In the genomic region with DNA sequence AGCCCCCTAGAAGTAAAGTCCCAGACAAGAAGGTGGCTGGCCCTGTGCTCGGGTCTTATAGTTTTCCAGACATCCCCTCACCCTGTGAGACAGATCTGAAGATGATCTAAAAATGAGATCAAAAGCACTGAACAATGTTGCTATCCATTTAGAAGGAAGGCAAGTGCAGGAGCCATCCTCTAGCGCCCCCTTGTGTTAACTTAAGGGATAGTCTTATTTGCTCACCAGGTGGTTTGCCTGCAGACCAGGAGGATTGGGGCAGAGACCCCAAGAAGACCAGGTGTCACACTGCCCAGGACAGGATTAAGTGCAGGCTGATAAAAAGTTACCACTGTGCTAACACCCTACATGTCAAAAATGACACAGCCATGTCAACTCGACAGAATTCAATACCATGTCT, we compare ENCODE assay signal across 8 mouse cellular contexts. TPM values are rescaled to one million over a fixed set of nuclear protein-coding genes. Genes with fewer than 3 reads are reported as not detected.
DNase-seq lines count a peak whose midpoint lies in the region; ATAC-seq and TF ChIP-seq lines count a peak whose summit lies in the region.

No protein-coding gene starts in this region.

- H3K27me3 ChIP-seq in forebrain, postnatal 0 days (ENCODE audit: insufficient read depth, low read length) = no peaks in the 10 kb centered on the region
- H3K27me3 ChIP-seq in forebrain, embryonic 11.5 days (ENCODE audit: control insufficient read depth, insufficient read depth, low read length) = no peaks in the 10 kb centered on the region
- no peaks in the 10 kb centered on the region for H3K27me3 ChIP-seq in liver, postnatal 0 days (ENCODE audit: insufficient read depth, low read length)
- no peaks in the 10 kb centered on the region for H3K27me3 ChIP-seq in liver, embryonic 12.5 days (replicated peaks)

- no peak overlapping the region for H3K9ac ChIP-seq in forebrain, postnatal 0 days
- no peak overlapping the region for H3K9ac ChIP-seq in forebrain, embryonic 11.5 days (ENCODE audit: low read length)
- H3K9ac ChIP-seq in liver, postnatal 0 days (replicated peaks) = no peak overlapping the region
- no peak overlapping the region for H3K9ac ChIP-seq in liver, embryonic 12.5 days

- H3K27ac ChIP-seq in forebrain, postnatal 0 days (ENCODE audit: low read depth, low read length) = no peak overlapping the region
- no peak overlapping the region for H3K27ac ChIP-seq in forebrain, embryonic 11.5 days (ENCODE audit: low read depth, low read length)
- H3K27ac ChIP-seq in liver, postnatal 0 days (ENCODE audit: low read depth) = no peak overlapping the region
- H3K27ac ChIP-seq in liver, embryonic 12.5 days = no peak overlapping the region
- H3K27ac ChIP-seq in embryonic fibroblast, embryonic 13.5 days (ENCODE audit: insufficient read depth, low read length) = no peak overlapping the region

- TF ChIP-seq EP300 in liver, postnatal 0 days (IDR thresholded peaks at IDR 0.05; ENCODE audit: low read depth) = no peak

- H3K9me3 ChIP-seq in forebrain, postnatal 0 days (ENCODE audit: low read length) = no peaks in the 10 kb centered on the region
- no peaks in the 10 kb centered on the region for H3K9me3 ChIP-seq in forebrain, embryonic 11.5 days (ENCODE audit: control insufficient read depth, low read length)
- no peaks in the 10 kb centered on the region for H3K9me3 ChIP-seq in liver, postnatal 0 days (ENCODE audit: low read length)
- 0 out of 2 replicates have a peak, but pooled peaks cover 4% of the 10 kb centered on the region for H3K9me3 ChIP-seq in liver, embryonic 12.5 days (replicated peaks)

- ATAC-seq in forebrain, postnatal 0 days = no peak
- ATAC-seq in forebrain, embryonic 11.5 days (replicated peaks; ENCODE audit: low FRiP score) = no peak
- ATAC-seq in liver, postnatal 0 days = no peak
- ATAC-seq in liver, embryonic 12.5 days = no peak
- no peak for ATAC-seq in inflammation-experienced regulatory T-cells, adult 6 months

- 26% methylated on average over 3 of the region's 3 CpGs for WGBS in forebrain, postnatal 0 days
- 34% methylated on average over 3 of the region's 3 CpGs for WGBS in forebrain, embryonic 11.5 days
- WGBS in liver, postnatal 0 days (ENCODE audit: insufficient replicate concordance) = 26% methylated on average over 3 of the region's 3 CpGs
- 22% methylated on average over 3 of the region's 3 CpGs for WGBS in liver, embryonic 12.5 days (ENCODE audit: insufficient replicate concordance)

- no peaks in the 10 kb centered on the region for H3K4me1 ChIP-seq in forebrain, postnatal 0 days (ENCODE audit: insufficient read depth)
- H3K4me1 ChIP-seq in forebrain, embryonic 11.5 days (replicated peaks; ENCODE audit: control insufficient read depth, insufficient read depth, low read length) = no peaks in the 10 kb centered on the region
- no peaks in the 10 kb centered on the region for H3K4me1 ChIP-seq in liver, postnatal 0 days (ENCODE audit: insufficient read depth)
- no peaks in the 10 kb centered on the region for H3K4me1 ChIP-seq in liver, embryonic 12.5 days
- no peaks in the 10 kb centered on the region for H3K4me1 ChIP-seq in embryonic fibroblast, embryonic 13.5 days (ENCODE audit: control insufficient read depth, insufficient read depth, low read length)

- H3K36me3 ChIP-seq in forebrain, postnatal 0 days (ENCODE audit: insufficient read depth) = no peaks in the 10 kb centered on the region
- no peaks in the 10 kb centered on the region for H3K36me3 ChIP-seq in forebrain, embryonic 11.5 days (ENCODE audit: control insufficient read depth, insufficient read depth, low read length)
- H3K36me3 ChIP-seq in liver, postnatal 0 days (replicated peaks; ENCODE audit: insufficient read depth, low read length) = no peaks in the 10 kb centered on the region
- H3K36me3 ChIP-seq in liver, embryonic 12.5 days = no peaks in the 10 kb centered on the region

- peak; percentile 65 for DNase-seq in forebrain, postnatal 0 days
- no peak for DNase-seq in forebrain, embryonic 11.5 days (ENCODE audit: low spot score)
- DNase-seq in liver, postnatal 0 days = no peak
- peak; percentile 13 to 47 for DNase-seq in adrenal gland, postnatal 36 days
- peak; percentile 39 for DNase-seq in retina, adult 2 months (ENCODE audit: low read depth, low spot score)

- no peak for TF ChIP-seq POLR2A in embryonic fibroblast, embryonic 13.5 days (IDR thresholded peaks at IDR 0.05; ENCODE audit: low read depth, low read length)

- no peak overlapping the region for H3K4me2 ChIP-seq in forebrain, postnatal 0 days (ENCODE audit: low read depth)
- no peak overlapping the region for H3K4me2 ChIP-seq in forebrain, embryonic 11.5 days (ENCODE audit: low read depth, low read length, severe bottlenecking)
- H3K4me2 ChIP-seq in liver, postnatal 0 days (ENCODE audit: low read depth, low read length) = no peak overlapping the region
- no peak overlapping the region for H3K4me2 ChIP-seq in liver, embryonic 12.5 days

- H3K4me3 ChIP-seq in forebrain, postnatal 0 days (ENCODE audit: low read depth, low read length) = no peak overlapping the region
- no peak overlapping the region for H3K4me3 ChIP-seq in forebrain, embryonic 11.5 days (ENCODE audit: low read depth, low read length)
- no peak overlapping the region for H3K4me3 ChIP-seq in liver, postnatal 0 days (ENCODE audit: low read depth, low read length)
- H3K4me3 ChIP-seq in liver, embryonic 12.5 days = no peak overlapping the region
- H3K4me3 ChIP-seq in embryonic fibroblast, embryonic 13.5 days (ENCODE audit: insufficient read depth, low read length) = no peak overlapping the region

- peak; percentile 85 for TF ChIP-seq CTCF in forebrain, postnatal 0 days (IDR thresholded peaks at IDR 0.05; ENCODE audit: low read depth)
- TF ChIP-seq CTCF in liver, postnatal 0 days (IDR thresholded peaks at IDR 0.05; ENCODE audit: low read depth) = peak; percentile 72
- peak; percentile 11; the same call in 1 of the 2 replicates for TF ChIP-seq CTCF in embryonic fibroblast, embryonic 13.5 days (IDR thresholded peaks at IDR 0.05; ENCODE audit: borderline replicate concordance, insufficient read depth, low read length)

RNA-seq across cellular contexts. Expression of a gene that starts 58.3 kb away (rescaled TPM):
- 48.1 and 63.2 TPM in 2 replicates for total RNA-seq in forebrain, postnatal 0 days (2014; rRNA removed)
- polyA plus RNA-seq in forebrain, postnatal 0 days (2015; fragmentation: Nextera tagmentation; extraction: Ambion mirVana) = 21.3 and 30.8 TPM in 2 replicates
- 1.2 and 2.0 TPM in 2 replicates for polyA plus RNA-seq in forebrain, embryonic 11.5 days (2014; fragmentation: Nextera tagmentation; extraction: Ambion mirVana)
- polyA plus RNA-seq in liver, postnatal 0 days (2015; fragmentation: Nextera tagmentation; extraction: Ambion mirVana) = 0.07 TPM in 1 of 2 replicates, not detected in the other
- polyA plus RNA-seq in liver, embryonic 12.5 days (2016; fragmentation: Nextera tagmentation; extraction: Ambion mirVana) = 0.15 and 0.20 TPM in 2 replicates
- total RNA-seq in adrenal gland, postnatal 36 days (2021) = 1 to 10 TPM; 2.2 to 2.5 TPM
- polyA plus RNA-seq in embryonic fibroblast, embryonic 13.5 days (2011; ENCODE audit: insufficient read length, low read depth, missing spikeins) = 1.3 and 1.5 TPM in 2 replicates
- polyA plus RNA-seq in inflammation-experienced regulatory T-cells, adult 6 months (2017; shearing (Covaris generic)) = not detected

Comparison
In these comparisons a context has a peak if more than half of its experiments do, and no peak if none do; other contexts are left out.
1. DNase-seq: peak in forebrain, postnatal 0 days (single experiment), adrenal gland, postnatal 36 days (2 of 2) and retina, adult 2 months (single experiment); none in forebrain, embryonic 11.5 days (single experiment) and liver, postnatal 0 days (single experiment).
2. CTCF ChIP-seq: peak in every context shown above with its lines; median percentile 85 in forebrain, postnatal 0 days; 72 in liver, postnatal 0 days; 11 in embryonic fibroblast, embryonic 13.5 days.